8 mouse cellular contexts compared by ENCODE assay signal in genomic region chr8:46152064-46153031, GRCm38 (mm10). TPM values are rescaled to one million over a fixed set of nuclear protein-coding genes. Genes with fewer than 3 reads are reported as not detected.
A peak's percentile ranks its signal among the peaks of the same experiment; 100 is the strongest.
DNase-seq lines count a peak whose midpoint lies in the region; ATAC-seq and TF ChIP-seq lines count a peak whose summit lies in the region.

Gene Snx25 (minus strand): TSS chr8:46152159.

- peak; percentile 54 for DNase-seq in ES-E14 (ENCODE audit: low read depth, low spot score)
- DNase-seq in cerebellum, adult 11 months, result peak; percentile 95
- DNase-seq in heart, postnatal 25 days (ENCODE audit: low spot score), result peak; percentile 65
- DNase-seq in layer of hippocampus, adult 8-10 months (ENCODE audit: low spot score in 2 of 2), result peak; percentile 66 to 80
- DNase-seq in ovary, postnatal 10 days (ENCODE audit: low spot score), result peak; percentile 45
- peak; percentile 94 for DNase-seq in thymus, postnatal 0 days (ENCODE audit: low spot score)

- intact Hi-C loops in heart, postnatal 25 days (cut with DNase I), result loop anchor here (5.0 kb wide), 1 partner anchor 155 kb away; the partner anchor contains the start of gene Lrp2bp

- peak; percentile 88 for ATAC-seq in forebrain, embryonic 15.5 days (replicated peaks)
- ATAC-seq in lung, embryonic 16.5 days (ENCODE audit: low read depth), result peak; percentile 94

- peak within 1 kb of the TSS; percentile 72 for H3K9ac ChIP-seq in ES-E14 (ENCODE audit: insufficient read depth, low read depth, low read length, poor library complexity, severe bottlenecking)
- H3K9ac ChIP-seq in forebrain, embryonic 15.5 days (replicated peaks), result peak within 1 kb of the TSS; percentile 81
- H3K9ac ChIP-seq in lung, embryonic 16.5 days (ENCODE audit: low read length), result peak within 1 kb of the TSS; percentile 87

- H3K4me1 ChIP-seq in ES-E14 (ENCODE audit: control insufficient read depth in 2 of 2, insufficient read depth in 2 of 2, low read length in 2 of 2, poor library complexity in 1 of 2), result 0 out of 4 replicates have a peak, but pooled peaks cover 0 to 2% of the 10 kb centered on the region in 2 experiments
- H3K4me1 ChIP-seq in forebrain, embryonic 15.5 days, result peaks cover 14% of the 10 kb centered on the region
- H3K4me1 ChIP-seq in lung, embryonic 16.5 days (replicated peaks; ENCODE audit: control insufficient read depth, insufficient read depth, low read length), result peaks cover 9% of the 10 kb centered on the region; the same call in 1 of the 2 replicates

- no peaks in the 10 kb centered on the region for H3K36me3 ChIP-seq in ES-E14 (ENCODE audit: control insufficient read depth, insufficient read depth, low read length, poor library complexity, severe bottlenecking)
- H3K36me3 ChIP-seq in forebrain, embryonic 15.5 days, result no peaks in the 10 kb centered on the region
- H3K36me3 ChIP-seq in lung, embryonic 16.5 days (ENCODE audit: control insufficient read depth, insufficient read depth, low read length), result no peaks in the 10 kb centered on the region

- 0 out of 2 replicates have a peak, but pooled peaks cover 8% of the 10 kb centered on the region for H3K27me3 ChIP-seq in forebrain, embryonic 15.5 days
- H3K27me3 ChIP-seq in lung, embryonic 16.5 days (ENCODE audit: control insufficient read depth, insufficient read depth, low read depth, low read length), result peaks cover 2% of the 10 kb centered on the region; the same call in 1 of the 2 replicates

- H3K27ac ChIP-seq in ES-E14 (ENCODE audit: insufficient read depth, low read depth, low read length, poor library complexity, severe bottlenecking), result no peak within 1 kb of the TSS
- H3K27ac ChIP-seq in forebrain, embryonic 15.5 days (replicated peaks), result peak within 1 kb of the TSS; percentile 74
- peak within 1 kb of the TSS; percentile 26 for H3K27ac ChIP-seq in lung, embryonic 16.5 days (ENCODE audit: low read length)

- WGBS in forebrain, embryonic 15.5 days, result 2% methylated on average over 84 of the region's 103 CpGs
- 3% methylated on average over 54 of the region's 103 CpGs for WGBS in lung, embryonic 16.5 days

- peak within 1 kb of the TSS; percentile 86 to 95 for H3K4me3 ChIP-seq in ES-E14 (ENCODE audit: insufficient read depth in 1 of 2, low read depth in 1 of 2, low read length in 2 of 2, poor library complexity in 1 of 2, severe bottlenecking in 1 of 2)
- H3K4me3 ChIP-seq in forebrain, embryonic 15.5 days, result peak within 1 kb of the TSS; percentile 79
- H3K4me3 ChIP-seq in lung, embryonic 16.5 days (ENCODE audit: low read length), result peak within 1 kb of the TSS; percentile 88

- no peaks in the 10 kb centered on the region for H3K9me3 ChIP-seq in ES-E14 (ENCODE audit: control insufficient read depth, insufficient read depth, low read depth, low read length)
- H3K9me3 ChIP-seq in forebrain, embryonic 15.5 days, result no peaks in the 10 kb centered on the region
- no peaks in the 10 kb centered on the region for H3K9me3 ChIP-seq in lung, embryonic 16.5 days (ENCODE audit: control insufficient read depth, low read length)

- in situ Hi-C loops in ES-E14 (cut with MboI; ENCODE audit: low sequenced_read_pairs in 2 of 2, unreplicated experiment in 2 of 2), result no loop called here

- H3K4me2 ChIP-seq in forebrain, embryonic 15.5 days (replicated peaks), result peak within 1 kb of the TSS; percentile 86
- peak within 1 kb of the TSS; percentile 91 for H3K4me2 ChIP-seq in lung, embryonic 16.5 days (ENCODE audit: low read depth, low read length)

TF ChIP-seq in ES-E14, 5 proteins besides CTCF, POLR2A, EP300 and RAD21:
- TF ChIP-seq HCFC1 (IDR thresholded peaks at IDR 0.05; ENCODE audit: borderline replicate concordance, insufficient read depth, low read length), result no peak
- no peak for TF ChIP-seq ZC3H11A (IDR thresholded peaks at IDR 0.05; ENCODE audit: borderline replicate concordance, low read depth, low read length)
- no peak for TF ChIP-seq CHD2 (IDR thresholded peaks at IDR 0.05; ENCODE audit: low read depth, low read length)
- no peak for TF ChIP-seq MAFK (IDR thresholded peaks at IDR 0.05; ENCODE audit: insufficient read depth, low read depth, low read length)
- TF ChIP-seq ZNF384 (IDR thresholded peaks at IDR 0.05; ENCODE audit: low read depth, low read length), result no peak

RNA-seq across cellular contexts. Expression of gene Snx25, which starts in this region (rescaled TPM):
- 8.1 and 10.3 TPM in 2 replicates for total RNA-seq in ES-E14 (2012; rRNA removed)
- polyA plus RNA-seq in forebrain, embryonic 15.5 days (2015; fragmentation: Nextera tagmentation; extraction: Ambion mirVana), result 4.8 and 5.7 TPM in 2 replicates
- total RNA-seq in heart, postnatal 25 days (2021), result 10 to 100 TPM in 1 of 2 experiments, 1 to 10 TPM in 1; 9.6 to 11.4 TPM
- total RNA-seq in layer of hippocampus, adult 8-10 months (2022), result 10 to 100 TPM; 39.4 to 46.0 (median 42.8) TPM
- 9.4 TPM in 2 replicates for polyA plus RNA-seq in lung, embryonic 16.5 days (2015; fragmentation: Nextera tagmentation; extraction: Ambion mirVana)
- polyA plus RNA-seq in thymus, postnatal 0 days (2015; fragmentation: Nextera tagmentation; extraction: Ambion mirVana), result 10.7 and 13.3 TPM in 2 replicates

Comparison
In these comparisons a context has a peak if more than half of its experiments do, and no peak if none do; other contexts are left out.
1. DNase-seq: peak in every context shown above with its lines; median percentile 95 in cerebellum, adult 11 months; 94 in thymus, postnatal 0 days; 73 in layer of hippocampus, adult 8-10 months; 65 in heart, postnatal 25 days; 54 in ES-E14; 45 in ovary, postnatal 10 days.